8 mouse cellular contexts compared by ENCODE assay signal in the genomic region with DNA sequence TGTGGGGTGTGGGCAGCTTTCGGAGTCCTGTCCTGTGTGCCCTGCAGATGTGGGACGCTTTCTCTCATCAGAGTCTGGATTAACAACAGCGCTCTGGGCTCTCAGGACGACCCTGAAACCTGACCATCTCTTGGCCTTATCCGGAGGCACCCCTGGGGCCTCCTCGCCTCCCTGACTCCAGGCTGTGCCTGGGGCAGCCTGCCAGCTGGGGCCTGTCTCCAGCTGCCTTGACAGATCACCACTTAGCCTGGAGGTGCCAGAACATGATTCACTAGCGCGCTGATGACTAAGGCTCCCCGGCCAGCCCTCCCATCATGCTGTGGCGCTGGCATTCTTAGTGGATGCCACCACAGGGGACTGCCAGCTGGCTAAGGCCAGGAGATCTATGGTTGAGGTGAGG. TPM values are rescaled to one million over a fixed set of nuclear protein-coding genes. Genes with fewer than 3 reads are reported as not detected.
DNase-seq lines count a peak whose midpoint lies in the region; ATAC-seq lines count a peak whose summit lies in the region.

No protein-coding gene starts in this region.

- WGBS in heart, embryonic 12.5 days = 1% methylated on average over 10 of the region's 10 CpGs
- WGBS in kidney, embryonic 15.5 days = 8% methylated on average over 10 of the region's 10 CpGs
- 4% methylated on average over 10 of the region's 10 CpGs for WGBS in limb, embryonic 12.5 days
- 24% methylated on average over 10 of the region's 10 CpGs for WGBS in neural tube, embryonic 12.5 days

- peak; percentile 72 for ATAC-seq in heart, embryonic 12.5 days (ENCODE audit: insufficient number of reproducible peaks, low FRiP score)
- peak; percentile 85 for ATAC-seq in kidney, embryonic 15.5 days (replicated peaks; ENCODE audit: low FRiP score)
- no peak for ATAC-seq in limb, embryonic 12.5 days (ENCODE audit: insufficient number of reproducible peaks, insufficient read depth, low FRiP score, low TSS enrichment, low read depth)
- peak; percentile 50; the same call in 1 of the 2 replicates for ATAC-seq in neural tube, embryonic 12.5 days (ENCODE audit: low FRiP score, low read depth)

- no peak overlapping the region for H3K9ac ChIP-seq in heart, embryonic 12.5 days
- no peak overlapping the region for H3K9ac ChIP-seq in kidney, embryonic 15.5 days
- no peak overlapping the region for H3K9ac ChIP-seq in limb, embryonic 12.5 days (replicated peaks)
- H3K9ac ChIP-seq in neural tube, embryonic 12.5 days = no peak overlapping the region

- H3K4me3 ChIP-seq in heart, embryonic 12.5 days = no peak overlapping the region
- H3K4me3 ChIP-seq in kidney, embryonic 15.5 days (replicated peaks) = no peak overlapping the region
- no peak overlapping the region for H3K4me3 ChIP-seq in limb, embryonic 12.5 days (replicated peaks)
- no peak overlapping the region for H3K4me3 ChIP-seq in neural tube, embryonic 12.5 days

- peak overlapping the region; percentile 41 for H3K4me2 ChIP-seq in heart, embryonic 12.5 days
- H3K4me2 ChIP-seq in kidney, embryonic 15.5 days = peak overlapping the region; percentile 22; the same call in 1 of the 2 replicates
- no peak overlapping the region for H3K4me2 ChIP-seq in limb, embryonic 12.5 days
- peak overlapping the region; percentile 16 for H3K4me2 ChIP-seq in neural tube, embryonic 12.5 days (replicated peaks)

- H3K36me3 ChIP-seq in heart, embryonic 12.5 days = no peaks in the 10 kb centered on the region
- no peaks in the 10 kb centered on the region for H3K36me3 ChIP-seq in kidney, embryonic 15.5 days
- H3K36me3 ChIP-seq in limb, embryonic 12.5 days = no peaks in the 10 kb centered on the region
- H3K36me3 ChIP-seq in neural tube, embryonic 12.5 days = no peaks in the 10 kb centered on the region

- H3K9me3 ChIP-seq in heart, embryonic 12.5 days (replicated peaks) = no peaks in the 10 kb centered on the region
- H3K9me3 ChIP-seq in kidney, embryonic 15.5 days (replicated peaks) = no peaks in the 10 kb centered on the region
- no peaks in the 10 kb centered on the region for H3K9me3 ChIP-seq in limb, embryonic 12.5 days
- no peaks in the 10 kb centered on the region for H3K9me3 ChIP-seq in neural tube, embryonic 12.5 days

- H3K27me3 ChIP-seq in heart, embryonic 12.5 days (replicated peaks) = no peaks in the 10 kb centered on the region
- no peaks in the 10 kb centered on the region for H3K27me3 ChIP-seq in kidney, embryonic 15.5 days
- no peaks in the 10 kb centered on the region for H3K27me3 ChIP-seq in limb, embryonic 12.5 days
- no peaks in the 10 kb centered on the region for H3K27me3 ChIP-seq in neural tube, embryonic 12.5 days (replicated peaks)

- H3K27ac ChIP-seq in heart, embryonic 12.5 days (ENCODE audit: poor library complexity, severe bottlenecking) = peak overlapping the region; percentile 83
- peak overlapping the region; percentile 92 for H3K27ac ChIP-seq in kidney, embryonic 15.5 days
- peak overlapping the region; percentile 8; the same call in 1 of the 2 replicates for H3K27ac ChIP-seq in limb, embryonic 12.5 days
- no peak overlapping the region for H3K27ac ChIP-seq in neural tube, embryonic 12.5 days

- DNase-seq in adrenal gland, adult 2 months = peak; percentile 96
- peak; percentile 62 for DNase-seq in embryo, embryonic 9.5 days (ENCODE audit: extremely low spot score)
- DNase-seq in urinary bladder, postnatal 25 days (ENCODE audit: low spot score) = peak; percentile 87
- DNase-seq in B cell, adult 2 months = no peak

- H3K4me1 ChIP-seq in heart, embryonic 12.5 days (replicated peaks) = peaks cover 71% of the 10 kb centered on the region
- peaks cover 61% of the 10 kb centered on the region for H3K4me1 ChIP-seq in kidney, embryonic 15.5 days
- peaks cover 43% of the 10 kb centered on the region for H3K4me1 ChIP-seq in limb, embryonic 12.5 days (replicated peaks)
- peaks cover 26% of the 10 kb centered on the region for H3K4me1 ChIP-seq in neural tube, embryonic 12.5 days

RNA-seq across cellular contexts. Expression of a gene that starts 37.1 kb away (rescaled TPM):
- 10 to 100 TPM; 60.5 to 77.1 TPM for total RNA-seq in adrenal gland, adult 2 months (2021)
- 23.4 and 48.1 TPM in 2 replicates for polyA plus RNA-seq in adrenal gland, adult 2 months (2012; rRNA removed)
- polyA plus RNA-seq in heart, embryonic 12.5 days (2016; fragmentation: Nextera tagmentation; extraction: Ambion mirVana) = 23.3 and 24.3 TPM in 2 replicates
- 17.5 and 18.5 TPM in 2 replicates for polyA plus RNA-seq in kidney, embryonic 15.5 days (2015; fragmentation: Nextera tagmentation; extraction: Ambion mirVana)
- polyA plus RNA-seq in limb, embryonic 12.5 days (2016; fragmentation: Nextera tagmentation; extraction: Ambion mirVana) = 14.1 and 15.2 TPM in 2 replicates
- polyA plus RNA-seq in neural tube, embryonic 12.5 days (2016; fragmentation: Nextera tagmentation; extraction: Ambion mirVana) = 16.2 and 21.6 TPM in 2 replicates

Comparison
In these comparisons a context has a peak if more than half of its experiments do, and no peak if none do; other contexts are left out.
1. DNase-seq: peak in adrenal gland, adult 2 months (single experiment), embryo, embryonic 9.5 days (single experiment) and urinary bladder, postnatal 25 days (single experiment); none in B cell, adult 2 months (0 of 2).